Mouse (Mus musculus): ENCODE data around the gene Tsc2. TPM values are rescaled to one million over a fixed set of nuclear protein-coding genes. Genes with fewer than 3 reads are reported as not detected.

Gene Tsc2
- total RNA-seq, 1 experiment, result 93.0 TPM

- no peak for DNase-seq (ENCODE audit: low read depth, low spot score)
- in situ Hi-C loops (cut with MboI; ENCODE audit: low sequenced_read_pairs in 2 of 2, unreplicated experiment in 2 of 2), result no loop called here
- no peak overlapping the region for H3K4me3 ChIP-seq (ENCODE audit: insufficient read depth in 1 of 2, low read depth in 1 of 2, low read length in 2 of 2, poor library complexity in 1 of 2, severe bottlenecking in 1 of 2)
- H3K9me3 ChIP-seq (ENCODE audit: control insufficient read depth, insufficient read depth, low read depth, low read length), result no peaks in the 10 kb centered on the region
- no peak for TF ChIP-seq HCFC1 (IDR thresholded peaks at IDR 0.05; ENCODE audit: borderline replicate concordance, insufficient read depth, low read length)
- TF ChIP-seq CHD2 (IDR thresholded peaks at IDR 0.05; ENCODE audit: low read depth, low read length), result no peak
- H3K9ac ChIP-seq (ENCODE audit: insufficient read depth, low read depth, low read length, poor library complexity, severe bottlenecking), result no peak overlapping the region
- H3K4me1 ChIP-seq (ENCODE audit: control insufficient read depth in 2 of 2, insufficient read depth in 2 of 2, low read length in 2 of 2, poor library complexity in 1 of 2), result peaks cover 10 to 31% of the 10 kb centered on the region in 2 experiments; a peak in 3 of 4 replicates
- peaks cover 4% of the 10 kb centered on the region; the same call in 1 of the 2 replicates for H3K36me3 ChIP-seq (ENCODE audit: control insufficient read depth, insufficient read depth, low read length, poor library complexity, severe bottlenecking)
- H3K27ac ChIP-seq (ENCODE audit: insufficient read depth, low read depth, low read length, poor library complexity, severe bottlenecking), result no peak overlapping the region
Observed at GRCm38 (mm10) chr17:24645916-24646315, 13.5 kb upstream of the Tsc2 start.

GRCm38 (mm10) chr17:24644875-24645721 lies 12.7 kb upstream of the Tsc2 start:
- TF ChIP-seq CHD2 (IDR thresholded peaks at IDR 0.05; ENCODE audit: low read depth, low read length), result no peak
- TF ChIP-seq ZC3H11A (IDR thresholded peaks at IDR 0.05; ENCODE audit: borderline replicate concordance, low read depth, low read length), result no peak
- no peak for TF ChIP-seq HCFC1 (IDR thresholded peaks at IDR 0.05; ENCODE audit: borderline replicate concordance, insufficient read depth, low read length)
- TF ChIP-seq ZNF384 (IDR thresholded peaks at IDR 0.05; ENCODE audit: low read depth, low read length), result no peak
- no peak for TF ChIP-seq MAFK (IDR thresholded peaks at IDR 0.05; ENCODE audit: insufficient read depth, low read depth, low read length)
- DNase-seq (ENCODE audit: low read depth, low spot score), result no peak
- no peak overlapping the region for H3K9ac ChIP-seq (ENCODE audit: insufficient read depth, low read depth, low read length, poor library complexity, severe bottlenecking)
- H3K9me3 ChIP-seq (ENCODE audit: control insufficient read depth, insufficient read depth, low read depth, low read length), result no peaks in the 10 kb centered on the region
- no peak overlapping the region for H3K27ac ChIP-seq (ENCODE audit: insufficient read depth, low read depth, low read length, poor library complexity, severe bottlenecking)
- no peak overlapping the region for H3K4me3 ChIP-seq (ENCODE audit: insufficient read depth in 1 of 2, low read depth in 1 of 2, low read length in 2 of 2, poor library complexity in 1 of 2, severe bottlenecking in 1 of 2)
- peaks cover 7 to 31% of the 10 kb centered on the region in 2 experiments; a peak in 3 of 4 replicates for H3K4me1 ChIP-seq (ENCODE audit: control insufficient read depth in 2 of 2, insufficient read depth in 2 of 2, low read length in 2 of 2, poor library complexity in 1 of 2)
- H3K36me3 ChIP-seq (ENCODE audit: control insufficient read depth, insufficient read depth, low read length, poor library complexity, severe bottlenecking), result peaks cover 4% of the 10 kb centered on the region; the same call in 1 of the 2 replicates
- in situ Hi-C loops (cut with MboI; ENCODE audit: low sequenced_read_pairs in 2 of 2, unreplicated experiment in 2 of 2), result no loop called here

- no peak for TF ChIP-seq HCFC1 (IDR thresholded peaks at IDR 0.05; ENCODE audit: borderline replicate concordance, insufficient read depth, low read length)
- no peak for TF ChIP-seq CHD2 (IDR thresholded peaks at IDR 0.05; ENCODE audit: low read depth, low read length)
- TF ChIP-seq ZNF384 (IDR thresholded peaks at IDR 0.05; ENCODE audit: low read depth, low read length), result no peak
- no peak for TF ChIP-seq MAFK (IDR thresholded peaks at IDR 0.05; ENCODE audit: insufficient read depth, low read depth, low read length)
- TF ChIP-seq ZC3H11A (IDR thresholded peaks at IDR 0.05; ENCODE audit: borderline replicate concordance, low read depth, low read length), result no peak
- DNase-seq (ENCODE audit: low read depth, low spot score), result no peak
- in situ Hi-C loops (cut with MboI; ENCODE audit: low sequenced_read_pairs in 2 of 2, unreplicated experiment in 2 of 2), result no loop called here
- peaks cover 4% of the 10 kb centered on the region; the same call in 1 of the 2 replicates for H3K36me3 ChIP-seq (ENCODE audit: control insufficient read depth, insufficient read depth, low read length, poor library complexity, severe bottlenecking)
- H3K4me3 ChIP-seq (ENCODE audit: insufficient read depth in 1 of 2, low read depth in 1 of 2, low read length in 2 of 2, poor library complexity in 1 of 2, severe bottlenecking in 1 of 2), result no peak overlapping the region
- H3K9me3 ChIP-seq (ENCODE audit: control insufficient read depth, insufficient read depth, low read depth, low read length), result no peaks in the 10 kb centered on the region
- H3K9ac ChIP-seq (ENCODE audit: insufficient read depth, low read depth, low read length, poor library complexity, severe bottlenecking), result no peak overlapping the region
- no peak overlapping the region for H3K27ac ChIP-seq (ENCODE audit: insufficient read depth, low read depth, low read length, poor library complexity, severe bottlenecking)
- peaks cover 5 to 30% of the 10 kb centered on the region in 2 experiments; a peak in 3 of 4 replicates for H3K4me1 ChIP-seq (ENCODE audit: control insufficient read depth in 2 of 2, insufficient read depth in 2 of 2, low read length in 2 of 2, poor library complexity in 1 of 2)
Observed at GRCm38 (mm10) chr17:24644030-24644715, 11.7 kb upstream of the Tsc2 start.

- no peak overlapping the region for H3K27ac ChIP-seq (ENCODE audit: insufficient read depth, low read depth, low read length, poor library complexity, severe bottlenecking)
- H3K4me1 ChIP-seq (ENCODE audit: control insufficient read depth in 2 of 2, insufficient read depth in 2 of 2, low read length in 2 of 2, poor library complexity in 1 of 2), result peaks cover 5 to 38% of the 10 kb centered on the region in 2 experiments; a peak in 3 of 4 replicates
- TF ChIP-seq ZNF384 (IDR thresholded peaks at IDR 0.05; ENCODE audit: low read depth, low read length) (no peak), MAFK (IDR thresholded peaks at IDR 0.05; ENCODE audit: insufficient read depth, low read depth, low read length) (no peak)
- H3K4me3 ChIP-seq (ENCODE audit: insufficient read depth in 1 of 2, low read depth in 1 of 2, low read length in 2 of 2, poor library complexity in 1 of 2, severe bottlenecking in 1 of 2), result no peak overlapping the region
- in situ Hi-C loops (cut with MboI; ENCODE audit: low sequenced_read_pairs in 2 of 2, unreplicated experiment in 2 of 2), result no loop called here
- H3K9ac ChIP-seq (ENCODE audit: insufficient read depth, low read depth, low read length, poor library complexity, severe bottlenecking), result no peak overlapping the region
- no peak for DNase-seq (ENCODE audit: low read depth, low spot score)
- H3K36me3 ChIP-seq (ENCODE audit: control insufficient read depth, insufficient read depth, low read length, poor library complexity, severe bottlenecking), result peaks cover 8% of the 10 kb centered on the region; the same call in 1 of the 2 replicates
- H3K9me3 ChIP-seq (ENCODE audit: control insufficient read depth, insufficient read depth, low read depth, low read length), result no peaks in the 10 kb centered on the region
Observed at GRCm38 (mm10) chr17:24642791-24643343, 10.4 kb upstream of the Tsc2 start.

All from ES-E14 (cell line).